Mouse (Mus musculus) stomach, postnatal 0 days (tissue): Measurements from ENCODE around the gene Gsk3a.

ENCODE experiments used
- CTCF ChIP-seq: IDR thresholded peaks from 2 replicates; pipeline ENCODE4 v1.5.1; 2016; ENCODE audit warnings: antibody characterized with exemption, low read depth, mild to moderate bottlenecking, moderate library complexity
- EP300 ChIP-seq: optimal IDR thresholded peaks from 2 replicates; pipeline ENCODE3; 2016; ENCODE audit warnings: antibody characterized with exemption

- no peak for TF ChIP-seq EP300
- TF ChIP-seq CTCF = no peak
Measured at GRCm38 (mm10) chr7:25184091-25184490, 53.6 kb downstream of the Gsk3a start.
